Mouse (Mus musculus): ENCODE results near the gene Slc6a11. TPM values are rescaled to one million over a fixed set of nuclear protein-coding genes. Genes with fewer than 3 reads are reported as not detected.

The Slc6a11 gene
- polyA plus RNA-seq, 1 experiment from 2014 or later = not detected

- Histone ChIP-seq H3K4me2 (no peak overlapping the region), H3K9me3 (replicated peaks; ENCODE audit: control insufficient read depth, low read length) (no peaks in the 10 kb centered on the region), H3K4me1 (ENCODE audit: control insufficient read depth, insufficient read depth, low read length) (no peaks in the 10 kb centered on the region; the same call in 1 of the 2 replicates), H3K9ac (ENCODE audit: low read depth, low read length) (no peak overlapping the region), H3K4me3 (ENCODE audit: low read depth, low read length) (no peak overlapping the region), H3K27me3 (ENCODE audit: control insufficient read depth, insufficient read depth, low read length) (peaks cover 16% of the 10 kb centered on the region), H3K27ac (ENCODE audit: low read depth, low read length) (no peak overlapping the region), H3K36me3 (ENCODE audit: control insufficient read depth, insufficient read depth, low read length) (no peaks in the 10 kb centered on the region)
- 24% methylated on average over 8 of the region's 8 CpGs for WGBS (ENCODE audit: insufficient replicate concordance)
- ATAC-seq (replicated peaks; ENCODE audit: insufficient number of reproducible peaks, low FRiP score, low TSS enrichment) = no peak
Measured at GRCm38 (mm10) chr6:114293511-114293910, 162.5 kb downstream of the Slc6a11 start.

- Histone ChIP-seq H3K4me2 (no peak overlapping the region), H3K9ac (ENCODE audit: low read depth, low read length) (no peak overlapping the region), H3K36me3 (ENCODE audit: control insufficient read depth, insufficient read depth, low read length) (no peaks in the 10 kb centered on the region), H3K27ac (ENCODE audit: low read depth, low read length) (no peak overlapping the region), H3K27me3 (ENCODE audit: control insufficient read depth, insufficient read depth, low read length) (peaks cover 6% of the 10 kb centered on the region), H3K4me3 (ENCODE audit: low read depth, low read length) (no peak overlapping the region), H3K4me1 (ENCODE audit: control insufficient read depth, insufficient read depth, low read length) (no peaks in the 10 kb centered on the region; the same call in 1 of the 2 replicates), H3K9me3 (replicated peaks; ENCODE audit: control insufficient read depth, low read length) (no peaks in the 10 kb centered on the region)
- 74% methylated on average over 4 of the region's 4 CpGs for WGBS (ENCODE audit: insufficient replicate concordance)
- no peak for ATAC-seq (replicated peaks; ENCODE audit: insufficient number of reproducible peaks, low FRiP score, low TSS enrichment)
Measured at GRCm38 (mm10) chr6:114295086-114295485, 164.0 kb downstream of the Slc6a11 start.

- Histone ChIP-seq H3K36me3 (ENCODE audit: control insufficient read depth, insufficient read depth, low read length) (no peaks in the 10 kb centered on the region), H3K27me3 (ENCODE audit: control insufficient read depth, insufficient read depth, low read length) (no peaks in the 10 kb centered on the region; the same call in 1 of the 2 replicates), H3K4me3 (ENCODE audit: low read depth, low read length) (no peak overlapping the region), H3K4me1 (ENCODE audit: control insufficient read depth, insufficient read depth, low read length) (no peaks in the 10 kb centered on the region; the same call in 1 of the 2 replicates), H3K9ac (ENCODE audit: low read depth, low read length) (no peak overlapping the region), H3K9me3 (replicated peaks; ENCODE audit: control insufficient read depth, low read length) (no peaks in the 10 kb centered on the region), H3K4me2 (no peak overlapping the region), H3K27ac (ENCODE audit: low read depth, low read length) (no peak overlapping the region)
- WGBS (ENCODE audit: insufficient replicate concordance) = 55% methylated on average over 10 of the region's 10 CpGs
- no peak for ATAC-seq (replicated peaks; ENCODE audit: insufficient number of reproducible peaks, low FRiP score, low TSS enrichment)
Measured at GRCm38 (mm10) chr6:114297260-114298002, 166.4 kb downstream of the Slc6a11 start.

Other genes starting within 250 kb of the Slc6a11 start
- 0.38 and 0.40 TPM in 2 replicates for gene Atp2b2, start 88.6 kb upstream of the Slc6a11 start, polyA plus RNA-seq (2014; fragmentation: Nextera tagmentation; extraction: Ambion mirVana)
- gene Slc6a1, start 151.4 kb downstream of the Slc6a11 start, polyA plus RNA-seq (2014; fragmentation: Nextera tagmentation; extraction: Ambion mirVana) = 0.23 and 0.26 TPM in 2 replicates

Measured in heart, embryonic 11.5 days (tissue).